In genomic region chr8:114121781-114122180, GRCm38 (mm10) we compare ENCODE assay signal across 22 mouse cellular contexts. TPM values are rescaled to one million over a fixed set of nuclear protein-coding genes. Genes with fewer than 3 reads are reported as not detected.
DNase-seq lines count a peak whose midpoint lies in the region.
"Had no signal": no experiment of that assay in that cellular context is flagged by ENCODE, and none has a peak within 500 bp of the region (broad histone marks: within the 10 kb centered on the region; RNA-seq: fewer than 3 reads in every experiment).

No protein-coding gene starts in this region.

- peak; percentile 3 for DNase-seq in heart, adult 11 months
- no peak for DNase-seq in heart, postnatal 4 days
- DNase-seq in 416B (ENCODE audit: low read depth), result peak; percentile 87
- peak; percentile 63 for DNase-seq in adrenal gland, adult 2 months
- DNase-seq in adrenal gland, postnatal 36 days, result peak; percentile 54 to 57
- no peak for DNase-seq in ovary, postnatal 14 days (ENCODE audit: low spot score)
- DNase-seq in frontal cortex, adult 2 months (ENCODE audit: extremely low spot score in 1 of 2, low spot score in 1 of 2), result no peak
- DNase-seq in right cerebral cortex, postnatal 36 days (ENCODE audit: low spot score in 2 of 2), result no peak
- DNase-seq: B cell, adult 2 months; cerebellum, adult 11 months; cerebellum, adult 9-10 months; cerebellum, postnatal 36 days; embryo, embryonic 11 days; gastrocnemius, postnatal 10 days; kidney, adult 8-10 months; kidney, postnatal 10 days; layer of hippocampus, postnatal 36 days; liver, embryonic 13.5 days; lung, adult 18-20 months; right cerebral cortex, postnatal 4 days; thymus, adult 18-20 months; thymus, postnatal 25 days had no signal

RNA-seq across cellular contexts. Expression of gene Nudt7, which starts 11.6 kb away (rescaled TPM):
- total RNA-seq in heart, postnatal 4 days (2021), result 10 to 100 TPM; 29.2 to 31.2 TPM
- 10 to 100 TPM; 58.7 to 77.9 TPM for total RNA-seq in adrenal gland, adult 2 months (2021)
- polyA plus RNA-seq in adrenal gland, adult 2 months (2012; rRNA removed), result 12.8 and 13.8 TPM in 2 replicates
- total RNA-seq in adrenal gland, postnatal 36 days (2021), result 10 to 100 TPM; 46.5 to 73.1 TPM
- 8.3 and 9.7 TPM in 2 replicates for polyA plus RNA-seq in frontal cortex, adult 2 months (2012; rRNA removed)

Comparison
In these comparisons a context has a peak if more than half of its experiments do, and no peak if none do; other contexts are left out.
1. DNase-seq: peak in heart, adult 11 months (single experiment), 416B (single experiment), adrenal gland, adult 2 months (single experiment) and adrenal gland, postnatal 36 days (2 of 2); none in heart, postnatal 4 days (single experiment), ovary, postnatal 14 days (single experiment), frontal cortex, adult 2 months (0 of 2) and right cerebral cortex, postnatal 36 days (0 of 2).